Mouse (Mus musculus): Measurements from ENCODE around the gene Ssu72. TPM values are rescaled to one million over a fixed set of nuclear protein-coding genes. Genes with fewer than 3 reads are reported as not detected.
A peak's percentile ranks its signal among the peaks of the same experiment; 100 is the strongest.

The Ssu72 gene
- polyA plus RNA-seq, 1 experiment = 140 TPM

GRCm38 (mm10) chr4:155703425-155703929 lies 1.1 kb upstream of the Ssu72 start:
- no peak for TF ChIP-seq CTCF (IDR thresholded peaks at IDR 0.05; ENCODE audit: extremely low read depth, insufficient read length, insufficient replicate concordance, low read depth, low read length)
- no peak for TF ChIP-seq POLR2A (IDR thresholded peaks at IDR 0.05; ENCODE audit: low read depth, low read length)
- H3K36me3 ChIP-seq (ENCODE audit: control insufficient read depth, insufficient read depth, low read length) = peaks cover 1% of the 10 kb centered on the region; the same call in 1 of the 2 replicates
- WGBS = 87% methylated on average over 4 of the region's 4 CpGs
- H3K27me3 ChIP-seq (ENCODE audit: control insufficient read depth, insufficient read depth, low read length) = no peaks in the 10 kb centered on the region
- no peak overlapping the region for H3K4me3 ChIP-seq (ENCODE audit: low read depth, low read length)
- H3K27ac ChIP-seq (ENCODE audit: insufficient read depth, low read depth, low read length) = no peak overlapping the region
- H3K4me1 ChIP-seq (ENCODE audit: control insufficient read depth, insufficient read depth, insufficient read length, low read length) = peaks cover 2% of the 10 kb centered on the region

- Histone ChIP-seq H3K27ac (ENCODE audit: insufficient read depth, low read depth, low read length) (peak overlapping the region; percentile 87), H3K4me3 (ENCODE audit: low read depth, low read length) (peak overlapping the region; percentile 67), H3K4me1 (ENCODE audit: control insufficient read depth, insufficient read depth, insufficient read length, low read length) (peaks cover 2% of the 10 kb centered on the region), H3K36me3 (ENCODE audit: control insufficient read depth, insufficient read depth, low read length) (peaks cover 3% of the 10 kb centered on the region; the same call in 1 of the 2 replicates), H3K27me3 (ENCODE audit: control insufficient read depth, insufficient read depth, low read length) (no peaks in the 10 kb centered on the region)
- WGBS = under 1% methylated on average over 19 of the region's 19 CpGs
- TF ChIP-seq CTCF (IDR thresholded peaks at IDR 0.05; ENCODE audit: extremely low read depth, insufficient read length, insufficient replicate concordance, low read depth, low read length) (no peak), POLR2A (IDR thresholded peaks at IDR 0.05; ENCODE audit: low read depth, low read length) (no peak)
Measured at GRCm38 (mm10) chr4:155705592-155705929, 961 bp downstream of the Ssu72 start.

- peaks cover 3% of the 10 kb centered on the region; the same call in 1 of the 2 replicates for H3K36me3 ChIP-seq (ENCODE audit: control insufficient read depth, insufficient read depth, low read length)
- no peak overlapping the region for H3K4me3 ChIP-seq (ENCODE audit: low read depth, low read length)
- no peak for TF ChIP-seq POLR2A (IDR thresholded peaks at IDR 0.05; ENCODE audit: low read depth, low read length)
- TF ChIP-seq CTCF (IDR thresholded peaks at IDR 0.05; ENCODE audit: extremely low read depth, insufficient read length, insufficient replicate concordance, low read depth, low read length) = no peak
- peaks cover 2% of the 10 kb centered on the region for H3K4me1 ChIP-seq (ENCODE audit: control insufficient read depth, insufficient read depth, insufficient read length, low read length)
- H3K27me3 ChIP-seq (ENCODE audit: control insufficient read depth, insufficient read depth, low read length) = no peaks in the 10 kb centered on the region
- 66% methylated on average over 2 of the region's 2 CpGs for WGBS
- H3K27ac ChIP-seq (ENCODE audit: insufficient read depth, low read depth, low read length) = no peak overlapping the region
Measured at GRCm38 (mm10) chr4:155708582-155708981, 4.0 kb downstream of the Ssu72 start.

GRCm38 (mm10) chr4:155708988-155709387 lies 4.4 kb downstream of the Ssu72 start:
- no peak for TF ChIP-seq POLR2A (IDR thresholded peaks at IDR 0.05; ENCODE audit: low read depth, low read length)
- TF ChIP-seq CTCF (IDR thresholded peaks at IDR 0.05; ENCODE audit: extremely low read depth, insufficient read length, insufficient replicate concordance, low read depth, low read length) = no peak
- H3K4me3 ChIP-seq (ENCODE audit: low read depth, low read length) = no peak overlapping the region
- no peaks in the 10 kb centered on the region for H3K27me3 ChIP-seq (ENCODE audit: control insufficient read depth, insufficient read depth, low read length)
- H3K4me1 ChIP-seq (ENCODE audit: control insufficient read depth, insufficient read depth, insufficient read length, low read length) = peaks cover 2% of the 10 kb centered on the region; the same call in 1 of the 2 replicates
- peaks cover 3% of the 10 kb centered on the region; the same call in 1 of the 2 replicates for H3K36me3 ChIP-seq (ENCODE audit: control insufficient read depth, insufficient read depth, low read length)
- H3K27ac ChIP-seq (ENCODE audit: insufficient read depth, low read depth, low read length) = no peak overlapping the region

GRCm38 (mm10) chr4:155710521-155711252 lies 6.1 kb downstream of the Ssu72 start:
- Histone ChIP-seq H3K36me3 (ENCODE audit: control insufficient read depth, insufficient read depth, low read length) (peaks cover 16% of the 10 kb centered on the region), H3K4me1 (ENCODE audit: control insufficient read depth, insufficient read depth, insufficient read length, low read length) (peaks cover 2% of the 10 kb centered on the region; the same call in 1 of the 2 replicates), H3K27ac (ENCODE audit: insufficient read depth, low read depth, low read length) (0 out of 2 replicates have a peak overlapping the region, but pooled peaks have one; percentile 6), H3K27me3 (ENCODE audit: control insufficient read depth, insufficient read depth, low read length) (no peaks in the 10 kb centered on the region), H3K4me3 (ENCODE audit: low read depth, low read length) (no peak overlapping the region)
- TF ChIP-seq CTCF (IDR thresholded peaks at IDR 0.05; ENCODE audit: extremely low read depth, insufficient read length, insufficient replicate concordance, low read depth, low read length) (no peak), POLR2A (IDR thresholded peaks at IDR 0.05; ENCODE audit: low read depth, low read length) (no peak)
- WGBS = 56% methylated on average over 6 of the region's 6 CpGs

GRCm38 (mm10) chr4:155721668-155722083 lies 17.1 kb downstream of the Ssu72 start:
- Histone ChIP-seq H3K4me1 (ENCODE audit: control insufficient read depth, insufficient read depth, insufficient read length, low read length) (no peaks in the 10 kb centered on the region; the same call in 1 of the 2 replicates), H3K27ac (ENCODE audit: insufficient read depth, low read depth, low read length) (no peak overlapping the region), H3K4me3 (ENCODE audit: low read depth, low read length) (no peak overlapping the region), H3K36me3 (ENCODE audit: control insufficient read depth, insufficient read depth, low read length) (peaks cover 20% of the 10 kb centered on the region), H3K27me3 (ENCODE audit: control insufficient read depth, insufficient read depth, low read length) (no peaks in the 10 kb centered on the region)
- 50% methylated on average over 4 of the region's 4 CpGs for WGBS
- TF ChIP-seq POLR2A (IDR thresholded peaks at IDR 0.05; ENCODE audit: low read depth, low read length) = no peak
- peak; percentile 33; the same call in 1 of the 2 replicates for TF ChIP-seq CTCF (IDR thresholded peaks at IDR 0.05; ENCODE audit: extremely low read depth, insufficient read length, insufficient replicate concordance, low read depth, low read length)

- Histone ChIP-seq H3K27ac (ENCODE audit: insufficient read depth, low read depth, low read length) (no peak overlapping the region), H3K27me3 (ENCODE audit: control insufficient read depth, insufficient read depth, low read length) (no peaks in the 10 kb centered on the region), H3K36me3 (ENCODE audit: control insufficient read depth, insufficient read depth, low read length) (peaks cover 14% of the 10 kb centered on the region), H3K4me1 (ENCODE audit: control insufficient read depth, insufficient read depth, insufficient read length, low read length) (no peaks in the 10 kb centered on the region), H3K4me3 (ENCODE audit: low read depth, low read length) (no peak overlapping the region)
- WGBS = 86% methylated on average over 2 of the region's 2 CpGs
- no peak for TF ChIP-seq POLR2A (IDR thresholded peaks at IDR 0.05; ENCODE audit: low read depth, low read length)
- no peak for TF ChIP-seq CTCF (IDR thresholded peaks at IDR 0.05; ENCODE audit: extremely low read depth, insufficient read length, insufficient replicate concordance, low read depth, low read length)
Measured at GRCm38 (mm10) chr4:155727993-155728392, 23.4 kb downstream of the Ssu72 start.
